Mouse (Mus musculus): ENCODE measurements around the gene Gm3476. TPM values are rescaled to one million over a fixed set of nuclear protein-coding genes. Genes with fewer than 3 reads are reported as not detected.

Gm3476 gene
- not detected for total RNA-seq (2023)

DNA sequence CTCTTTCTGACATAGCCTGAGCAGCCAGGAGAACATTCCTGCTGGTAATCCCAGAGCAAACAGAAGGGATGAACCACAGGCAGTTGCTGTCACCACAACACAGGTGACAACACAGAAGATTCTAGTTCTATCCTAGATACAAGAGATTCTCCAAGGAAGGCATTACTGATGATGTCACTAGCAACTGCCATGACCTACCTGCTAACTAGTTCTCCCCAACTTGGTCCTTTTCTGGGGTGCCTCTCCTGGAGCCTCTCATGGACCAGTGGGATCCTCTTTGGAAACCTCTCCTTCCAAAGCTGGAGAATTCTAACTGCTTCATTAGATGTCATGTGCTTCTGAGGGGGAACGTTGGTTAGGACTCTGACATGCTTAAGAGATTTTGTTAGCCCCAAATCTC, at the start of gene Gm3476:
Gene Gm3476, minus strand, starts transcription at position 101 of the 400 bp plus-strand sequence.

DNA sequence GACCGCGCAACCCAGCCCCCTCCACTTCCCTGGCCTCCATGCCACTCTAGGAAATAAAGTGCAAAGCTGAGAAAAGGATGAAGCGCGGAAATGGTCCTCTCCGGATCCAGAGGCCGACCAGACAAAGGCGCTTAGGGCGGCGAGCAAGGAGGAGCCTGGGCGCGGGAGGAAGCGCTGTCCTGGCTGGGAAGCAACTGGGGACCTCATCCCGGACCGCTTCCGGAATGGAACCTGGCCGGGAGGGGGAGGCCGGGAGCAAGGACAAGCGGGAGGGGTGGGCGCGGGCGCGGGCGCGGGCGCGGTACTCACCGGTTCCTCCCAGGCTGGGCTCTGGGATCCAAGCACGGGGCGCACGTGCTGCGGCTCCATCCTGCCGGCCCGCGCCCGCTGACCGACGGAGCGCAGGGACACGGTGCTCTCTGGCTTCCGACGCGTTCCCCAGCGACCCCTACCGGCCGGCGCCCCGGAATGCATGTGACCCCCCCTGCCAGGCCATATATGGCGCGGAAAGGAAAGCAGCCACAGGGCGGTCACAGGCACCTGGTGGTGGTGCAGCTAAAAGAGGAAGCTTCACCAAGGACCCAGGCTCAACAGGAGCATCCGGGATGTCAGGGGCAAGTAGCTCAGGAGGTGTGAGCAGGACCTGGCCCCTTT, 17.2 kb downstream of the Gm3476 start, which contains the start of gene Gm3468:
Gene Gm3468, minus strand, starts transcription at position 394 of the 654 bp plus-strand sequence.

DNA sequence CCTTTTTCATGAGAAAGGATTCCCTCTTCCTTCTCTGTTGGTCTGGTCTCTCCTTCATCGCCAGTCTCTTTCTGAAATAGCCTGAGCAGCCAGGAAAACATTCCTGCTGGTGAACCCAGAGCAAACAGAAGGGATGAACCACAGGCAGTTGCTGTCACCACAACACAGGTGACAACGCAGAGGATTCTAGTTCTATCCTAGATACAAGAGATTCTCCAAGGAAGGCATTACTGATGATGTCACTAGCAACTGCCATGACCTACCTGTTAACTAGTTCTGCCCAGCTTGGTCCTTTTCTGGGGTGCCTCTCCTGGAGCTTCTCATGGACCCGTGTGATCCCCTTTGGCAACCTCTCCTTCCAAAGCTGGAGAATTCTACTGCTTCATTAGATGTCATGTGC, 31.8 kb downstream of the Gm3476 start, which contains the start of gene Gm8206:
Gene Gm8206, minus strand, starts transcription at position 101 of the 400 bp plus-strand sequence.

DNA sequence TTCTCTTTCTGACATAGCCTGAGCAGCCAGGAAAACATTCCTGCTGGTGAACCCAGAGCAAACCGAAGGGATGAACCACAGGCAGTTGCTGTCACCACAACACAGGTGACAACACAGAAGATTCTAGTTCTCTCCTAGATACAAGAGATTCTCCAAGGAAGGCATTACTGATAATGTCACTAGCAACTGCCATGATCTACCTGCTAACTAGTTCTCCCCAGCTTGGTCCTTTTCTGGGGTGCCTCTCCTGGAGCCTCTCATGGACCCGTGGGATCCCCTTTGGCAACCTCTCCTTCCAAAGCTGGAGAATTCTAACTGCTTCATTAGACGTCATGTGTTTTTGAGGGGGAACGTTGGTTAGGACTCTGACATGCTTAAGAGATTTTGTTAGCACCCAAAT, 67.4 kb downstream of the Gm3476 start, which contains the start of gene Gm6337:
Gene Gm6337, minus strand, starts transcription at position 101 of the 400 bp plus-strand sequence.

Other genes with a start within 250 kb of the Gm3476 start
- not detected for gene Gm8237, start 245.4 kb downstream of the Gm3476 start, total RNA-seq (2023)
- not detected for gene Gm3248, start 164.1 kb downstream of the Gm3476 start, total RNA-seq (2023)
- gene Gm3453, start 146.7 kb downstream of the Gm3476 start, total RNA-seq (2023), result not detected
- not detected for gene Gm6337, start 67.5 kb downstream of the Gm3476 start, total RNA-seq (2023)
- not detected for gene Gm8206, start 31.9 kb downstream of the Gm3476 start, total RNA-seq (2023)
- gene Gm3468, start 17.1 kb downstream of the Gm3476 start, total RNA-seq (2023), result not detected
- gene Gm21560, start 93.5 kb upstream of the Gm3476 start, total RNA-seq (2023), result not detected
- gene Gm3411, start 161.4 kb upstream of the Gm3476 start, total RNA-seq (2023), result not detected
- gene Gm21103, start 179.0 kb upstream of the Gm3476 start, total RNA-seq (2023), result not detected
- gene Gm3618, start 217.9 kb upstream of the Gm3476 start, total RNA-seq (2023), result not detected

Data from CD8-positive naive resting alpha-beta T cell, adult 57 days (primary cell).